Mouse (Mus musculus) urinary bladder, postnatal 10 days (tissue): ENCODE results near the gene Gm20388.

Source experiments
- DNase-seq: peaks from one replicate; pipeline ENCODE4 v3.0.0; 2022; ENCODE audit warnings: low spot score

The Gm20388 gene

DNA sequence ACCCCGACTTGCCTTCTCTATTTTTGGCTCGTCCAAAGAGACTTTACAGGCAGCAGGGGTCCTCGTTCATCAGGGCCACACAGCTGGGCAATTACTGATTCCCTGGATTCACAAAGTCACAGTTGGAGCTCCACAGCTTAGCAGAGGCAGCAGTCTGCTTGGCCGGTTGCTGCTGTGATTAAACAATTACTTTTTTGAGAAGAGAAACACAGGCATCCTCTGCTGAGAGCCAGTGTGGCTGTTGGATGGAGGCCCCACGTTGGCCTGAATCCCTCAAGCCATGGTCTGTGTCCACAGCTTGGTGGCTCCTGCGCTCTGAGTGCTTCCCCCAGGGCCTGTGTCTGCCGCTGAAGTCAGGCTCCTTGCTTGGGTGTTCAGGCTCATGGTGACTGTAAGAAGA, 2904.0 kb downstream of the Gm20388 start:
- no peak for DNase-seq

DNA sequence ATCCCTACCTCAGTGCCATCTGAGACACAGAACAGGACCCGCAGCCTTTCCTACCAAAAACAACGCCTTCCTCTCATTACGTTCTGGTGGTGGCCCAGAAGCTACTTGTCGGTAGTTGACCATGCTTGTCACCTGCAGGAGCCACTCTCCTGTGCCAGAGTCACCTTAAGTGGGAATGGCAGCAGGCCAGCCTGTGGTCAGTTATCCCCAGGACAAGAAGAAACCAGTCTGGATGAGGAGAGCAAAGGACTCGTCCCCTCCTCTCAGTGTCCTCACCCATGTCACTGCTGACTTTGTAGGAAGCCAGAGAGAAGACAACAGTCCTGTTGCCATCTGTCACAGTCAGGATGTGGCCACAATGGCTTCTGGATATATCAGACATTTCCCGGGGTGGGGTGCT, 2906.3 kb downstream of the Gm20388 start:
- DNase-seq, result no peak

DNA sequence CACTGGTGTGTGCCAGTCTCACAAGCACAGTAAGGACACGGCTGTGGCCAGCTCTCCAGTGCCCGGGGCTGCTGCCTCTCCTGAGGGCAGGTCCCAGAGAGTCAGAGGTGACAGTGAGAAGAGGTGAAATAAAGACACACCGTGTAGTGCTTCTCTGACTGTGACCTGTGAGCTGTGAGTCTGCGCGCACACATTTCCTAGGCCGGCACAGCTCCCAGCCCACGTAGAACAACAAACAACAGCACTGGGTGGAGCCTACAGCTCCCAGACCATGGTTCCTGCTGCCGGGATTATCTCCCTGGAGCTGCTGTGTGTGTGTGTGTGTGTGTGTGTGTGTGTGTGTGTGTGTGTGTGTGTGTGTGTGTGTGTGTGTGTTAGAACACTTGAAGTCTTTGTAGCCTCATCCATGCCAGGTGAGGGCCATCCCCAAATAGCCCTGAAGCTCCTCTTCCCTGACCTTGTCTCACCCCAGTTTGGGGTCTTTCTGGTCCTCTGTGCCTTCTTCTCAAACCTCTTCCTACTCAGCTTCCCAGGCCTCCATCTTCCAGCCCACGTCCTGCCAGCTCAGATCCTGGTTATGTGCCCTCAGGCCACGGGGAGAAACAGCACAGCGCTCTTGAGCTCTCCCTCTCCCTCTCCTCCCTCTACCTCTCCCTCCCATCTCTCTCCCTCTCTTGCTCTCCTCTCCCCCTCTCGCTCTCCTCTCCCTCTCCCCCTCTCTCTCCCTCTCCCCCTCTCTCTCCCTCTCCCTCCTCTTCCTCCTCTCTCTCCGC, 2907.3 kb downstream of the Gm20388 start:
- DNase-seq, result no peak

DNA sequence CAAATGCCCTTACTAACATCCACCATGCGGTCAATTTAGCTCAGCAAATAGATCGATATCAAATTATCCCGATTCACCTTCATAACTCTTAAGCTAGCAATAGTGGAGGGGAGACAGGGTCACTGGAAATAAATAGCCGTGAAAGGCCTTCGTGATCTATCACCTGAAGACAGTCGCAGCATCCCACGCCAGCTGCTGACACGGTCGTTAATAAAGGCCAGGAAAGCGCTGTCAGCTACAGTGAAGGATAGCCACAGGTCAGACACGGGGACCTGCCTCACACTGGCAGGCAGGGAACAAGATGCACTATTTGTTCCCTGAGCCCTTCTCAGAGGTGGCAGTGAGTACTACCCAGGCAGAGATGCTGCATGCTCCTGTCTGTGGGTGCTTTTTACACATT, 2909.1 kb downstream of the Gm20388 start:
- no peak for DNase-seq

DNA sequence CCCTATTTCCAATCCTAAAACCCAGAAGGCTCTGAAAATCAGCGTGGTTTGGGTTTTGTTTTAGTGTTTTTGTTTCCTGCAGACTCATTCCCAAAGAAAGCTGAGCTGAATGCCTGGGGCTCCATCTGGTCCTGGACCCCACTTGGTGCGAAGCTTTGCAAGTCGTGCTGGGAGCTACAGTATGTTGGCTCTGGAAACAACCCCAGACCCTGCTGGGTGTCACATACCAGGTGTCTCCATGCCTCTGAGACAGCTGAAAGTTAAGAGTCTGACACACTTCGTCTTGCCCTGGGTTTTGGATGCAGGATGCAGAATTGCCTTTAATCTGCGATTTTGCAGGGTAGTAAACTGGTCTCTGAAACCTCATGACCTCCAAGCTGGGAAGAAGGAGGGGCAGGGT, 2913.9 kb downstream of the Gm20388 start:
- DNase-seq, result no peak

DNA sequence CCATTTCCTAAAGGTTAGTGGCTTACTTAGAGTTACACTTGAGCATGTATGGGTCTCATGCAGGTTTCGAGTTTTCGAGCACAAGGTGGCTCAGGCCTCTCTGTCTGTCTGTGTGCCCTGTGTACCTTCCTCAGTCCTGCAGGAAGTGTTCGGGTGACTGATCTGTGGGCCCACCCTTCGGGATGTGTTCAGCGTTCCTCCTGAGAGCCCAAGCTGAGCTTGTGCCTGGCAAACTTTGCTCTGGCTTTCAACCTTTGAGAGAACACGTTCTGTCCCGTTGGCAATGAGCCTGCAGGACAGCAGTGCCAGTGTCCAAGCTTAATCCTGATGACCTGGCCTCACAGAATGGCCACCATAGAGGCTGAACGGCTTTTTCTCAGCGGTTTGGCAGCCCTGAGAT, 2914.3 kb downstream of the Gm20388 start:
- no peak for DNase-seq

DNA sequence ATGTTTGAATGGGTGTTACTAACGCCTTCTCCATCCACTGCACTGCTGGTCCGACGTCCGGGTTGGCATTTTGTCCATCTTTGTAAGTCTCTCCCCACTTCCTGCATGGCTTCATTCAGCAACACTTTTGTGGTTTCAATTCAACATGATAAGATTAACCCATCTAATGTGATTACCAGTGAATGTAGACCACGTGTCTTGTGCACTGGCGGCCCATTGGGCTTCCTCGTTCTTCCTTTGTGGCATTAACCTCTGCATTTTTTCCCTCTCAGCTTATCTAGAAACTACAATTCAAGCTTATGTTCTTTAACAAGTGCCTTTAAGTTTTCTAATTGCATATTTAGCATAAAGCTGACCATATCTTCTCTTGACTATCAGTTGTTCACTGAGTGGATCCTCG, 2914.8 kb downstream of the Gm20388 start:
- no peak for DNase-seq

DNA sequence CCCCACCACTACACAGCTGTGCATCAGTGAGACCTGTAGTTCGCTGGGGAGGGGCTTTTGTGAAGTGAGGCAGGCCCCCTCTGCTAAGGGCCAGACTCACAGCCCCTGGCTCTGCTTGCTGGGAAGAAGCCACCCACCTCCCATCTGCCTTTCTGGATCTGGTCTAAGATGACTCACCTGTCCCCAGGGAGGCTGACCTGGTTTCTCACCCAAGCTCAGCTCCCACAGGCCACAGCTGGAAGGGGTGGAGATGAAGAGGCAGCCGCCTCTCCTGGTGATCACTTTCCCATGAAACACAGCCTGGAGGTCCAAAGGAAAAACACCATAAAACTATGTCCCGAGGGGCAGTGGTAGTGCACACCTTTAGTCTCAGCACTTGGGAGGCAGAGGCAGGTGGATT, 2918.8 kb downstream of the Gm20388 start:
- no peak for DNase-seq

DNA sequence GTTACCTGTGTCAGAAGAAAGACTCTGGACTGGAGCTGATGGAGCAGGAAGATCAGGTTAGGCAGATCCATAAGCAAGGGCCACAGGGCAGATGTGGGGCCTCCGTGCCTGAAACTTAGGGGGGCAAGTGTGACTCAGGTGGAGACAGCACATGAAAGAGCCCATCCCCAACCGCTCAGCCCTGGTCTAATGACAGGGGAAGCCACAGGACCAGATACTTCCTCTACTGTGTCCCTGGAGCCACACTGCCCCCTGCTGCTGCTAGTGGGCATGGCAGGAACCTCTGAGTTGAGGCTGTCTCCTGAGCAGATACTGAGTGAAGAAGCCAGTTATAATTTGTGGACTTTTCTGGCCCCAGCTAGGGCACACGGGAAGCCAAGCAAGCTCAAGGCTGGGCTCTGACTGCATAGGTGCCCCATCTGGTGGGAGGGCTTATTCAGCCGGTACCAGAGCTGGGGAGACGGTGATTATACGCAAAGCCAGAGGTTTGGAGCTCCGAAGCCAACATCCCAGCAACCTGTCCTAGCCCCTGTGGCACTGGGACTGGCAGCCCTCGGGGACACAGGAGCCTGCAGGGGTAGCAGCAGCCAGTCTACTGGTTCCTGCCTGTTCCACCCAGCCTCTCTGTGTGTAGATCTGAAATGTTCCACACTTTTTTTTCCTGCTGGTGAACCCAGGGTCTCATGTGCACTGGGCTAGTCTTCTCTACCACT, 2919.9 kb downstream of the Gm20388 start:
- peak; percentile 74 for DNase-seq

DNA sequence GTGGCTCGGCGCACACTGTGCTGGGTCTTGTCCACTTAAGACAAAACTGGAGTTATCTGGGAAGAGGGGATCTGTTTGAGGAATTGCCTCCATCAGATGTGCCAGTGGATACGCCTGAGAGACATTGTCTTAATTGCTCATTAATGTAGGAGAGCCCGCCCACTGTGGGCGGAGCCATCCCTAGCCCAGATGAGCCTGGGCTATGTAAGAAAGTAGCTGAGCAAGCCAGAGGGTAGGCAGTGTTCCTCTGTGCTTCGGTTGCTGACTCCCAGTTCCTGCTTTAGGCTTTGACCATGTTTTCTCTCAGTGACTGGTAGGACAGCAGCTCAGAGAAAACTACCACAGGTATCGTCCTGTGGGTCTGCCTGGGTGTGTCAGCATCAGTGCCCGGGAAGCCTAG, 2923.8 kb downstream of the Gm20388 start:
- no peak for DNase-seq

DNA sequence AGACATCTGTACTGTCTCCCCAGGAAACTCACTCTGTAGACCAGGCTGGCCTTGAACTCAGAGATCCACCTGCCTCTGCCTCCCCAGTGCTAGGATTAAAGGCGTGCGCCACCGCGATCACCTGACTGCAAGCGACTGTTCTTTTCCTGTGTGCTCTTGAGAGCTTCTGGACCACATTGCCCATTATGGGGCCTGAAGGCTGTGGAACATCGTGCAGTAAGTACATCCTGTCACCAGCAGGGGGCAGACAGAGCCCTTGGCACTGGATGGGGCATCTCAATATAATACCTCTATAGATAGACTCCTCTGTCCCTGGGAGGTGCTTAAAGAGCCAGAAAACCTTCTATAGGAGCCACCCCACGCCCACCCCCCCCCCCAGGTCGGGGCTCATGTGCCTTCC, 2924.3 kb downstream of the Gm20388 start:
- DNase-seq, result peak; percentile 37

DNA sequence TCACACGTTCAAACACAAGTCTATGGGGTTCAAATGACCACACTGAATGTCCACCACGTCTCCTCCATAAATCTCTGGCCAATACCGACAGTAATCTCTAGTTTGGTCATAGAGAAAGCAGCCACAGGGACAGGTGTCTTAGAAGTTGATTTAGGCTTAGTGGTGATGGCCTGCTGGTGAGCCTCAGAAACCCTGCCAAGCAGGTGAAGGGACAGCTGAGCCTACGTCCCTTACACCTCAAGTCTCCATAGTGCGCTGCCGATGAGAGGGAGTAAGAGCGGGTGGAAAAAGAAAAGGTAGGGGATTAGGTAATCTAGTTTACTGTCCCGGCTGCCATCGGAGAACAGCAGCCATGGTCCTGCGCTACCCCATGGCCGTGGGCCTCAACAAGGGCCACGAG, 2925.6 kb downstream of the Gm20388 start:
- DNase-seq, result no peak

DNA sequence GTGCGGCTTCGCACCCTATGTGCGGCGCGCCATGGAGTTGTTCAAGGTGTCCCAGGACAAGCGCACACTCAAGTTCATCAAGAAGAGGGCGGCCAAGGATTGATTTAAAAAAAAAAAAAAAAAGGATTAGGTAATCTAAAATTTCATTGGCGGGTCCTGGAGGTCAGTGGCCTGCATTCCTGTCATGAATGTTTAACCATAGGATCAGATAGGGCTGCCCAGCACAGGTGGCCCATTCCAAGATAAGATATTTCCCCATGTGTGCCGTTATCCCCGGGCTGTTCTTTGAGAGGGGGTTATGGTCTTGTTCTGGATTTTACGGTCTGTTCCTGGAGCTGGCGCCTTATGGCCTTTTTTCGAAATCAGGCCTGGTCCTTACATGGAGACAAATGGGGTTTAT, 2926.1 kb downstream of the Gm20388 start:
- no peak for DNase-seq

DNA sequence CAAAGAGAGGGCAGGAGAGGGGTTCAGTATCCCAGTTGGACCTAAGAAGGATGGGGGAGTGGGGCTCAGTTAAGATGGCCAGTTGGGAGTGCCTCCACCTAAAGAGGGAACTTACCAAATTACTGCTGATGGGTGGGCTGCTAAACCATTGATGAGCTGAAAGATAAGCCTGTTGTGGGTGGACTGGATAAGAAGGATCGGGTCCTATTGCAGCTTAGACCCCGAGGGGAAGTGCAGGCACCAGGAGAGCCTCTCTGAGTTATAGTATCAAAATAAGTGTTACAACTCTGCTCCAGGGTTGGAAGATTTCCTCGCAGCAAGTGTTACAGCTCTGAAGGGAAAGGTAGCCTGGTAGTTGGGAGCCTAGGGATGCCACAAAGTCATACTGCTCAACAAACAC, 2933.5 kb downstream of the Gm20388 start:
- no peak for DNase-seq

DNA sequence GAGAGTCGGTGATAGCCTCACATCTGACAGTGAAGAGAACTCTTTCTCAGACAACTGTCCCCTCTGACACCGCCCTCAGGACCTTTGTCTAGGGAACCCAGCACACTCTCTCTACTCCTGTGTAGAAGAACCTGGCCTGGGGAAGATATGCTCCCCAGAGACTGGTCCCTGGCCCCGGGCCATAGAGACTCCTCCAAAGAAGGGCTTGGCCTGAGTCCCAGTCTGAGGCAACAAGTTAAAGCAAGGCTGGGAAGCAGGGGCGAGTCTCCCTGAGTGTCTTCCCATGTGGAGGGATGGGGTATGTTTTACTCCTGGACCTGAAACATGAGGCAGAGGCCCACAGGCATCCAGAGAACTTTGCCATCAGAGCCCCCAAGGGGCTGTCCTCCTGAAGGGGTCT, 2935.0 kb downstream of the Gm20388 start:
- no peak for DNase-seq

DNA sequence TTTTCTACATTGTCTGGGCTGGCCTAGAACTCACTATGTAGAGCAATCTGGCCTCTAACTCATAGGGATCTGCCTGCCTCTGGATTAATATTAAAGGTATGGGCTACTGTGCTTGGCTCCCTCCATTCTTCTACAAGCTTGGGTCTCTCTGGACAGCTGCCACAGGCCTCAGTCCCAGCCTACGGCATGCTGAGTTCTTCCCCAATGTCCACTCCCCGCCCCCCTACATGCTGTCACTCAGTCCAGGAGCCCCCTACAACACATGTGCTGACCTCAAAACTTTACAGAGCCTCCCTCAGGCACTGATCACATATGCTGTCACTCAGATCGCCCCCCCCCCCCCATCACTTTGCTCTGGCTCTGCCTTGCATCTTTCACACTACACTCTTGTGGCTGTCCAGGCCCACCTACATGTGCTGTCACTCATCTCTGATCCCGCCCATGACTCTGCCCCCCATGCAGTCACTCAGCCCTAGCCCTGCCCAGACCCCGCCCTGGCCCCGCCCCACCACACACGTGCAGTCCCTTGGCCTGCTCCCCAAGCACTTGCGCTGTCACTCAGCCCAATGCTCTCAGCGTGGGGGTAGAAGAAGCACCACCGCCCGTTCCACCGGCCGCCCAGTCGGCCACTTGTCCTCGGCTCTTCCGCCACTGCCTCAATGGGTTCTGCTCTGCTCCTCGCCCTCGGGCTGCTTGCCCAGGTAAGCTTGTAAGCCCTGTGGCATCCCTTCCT, 2937.4 kb downstream of the Gm20388 start, which contains the start of gene Cdh15:
Gene Cdh15 (plus strand): TSS at position 138 of the 733 bp plus-strand sequence.
- DNase-seq, result no peak

DNA sequence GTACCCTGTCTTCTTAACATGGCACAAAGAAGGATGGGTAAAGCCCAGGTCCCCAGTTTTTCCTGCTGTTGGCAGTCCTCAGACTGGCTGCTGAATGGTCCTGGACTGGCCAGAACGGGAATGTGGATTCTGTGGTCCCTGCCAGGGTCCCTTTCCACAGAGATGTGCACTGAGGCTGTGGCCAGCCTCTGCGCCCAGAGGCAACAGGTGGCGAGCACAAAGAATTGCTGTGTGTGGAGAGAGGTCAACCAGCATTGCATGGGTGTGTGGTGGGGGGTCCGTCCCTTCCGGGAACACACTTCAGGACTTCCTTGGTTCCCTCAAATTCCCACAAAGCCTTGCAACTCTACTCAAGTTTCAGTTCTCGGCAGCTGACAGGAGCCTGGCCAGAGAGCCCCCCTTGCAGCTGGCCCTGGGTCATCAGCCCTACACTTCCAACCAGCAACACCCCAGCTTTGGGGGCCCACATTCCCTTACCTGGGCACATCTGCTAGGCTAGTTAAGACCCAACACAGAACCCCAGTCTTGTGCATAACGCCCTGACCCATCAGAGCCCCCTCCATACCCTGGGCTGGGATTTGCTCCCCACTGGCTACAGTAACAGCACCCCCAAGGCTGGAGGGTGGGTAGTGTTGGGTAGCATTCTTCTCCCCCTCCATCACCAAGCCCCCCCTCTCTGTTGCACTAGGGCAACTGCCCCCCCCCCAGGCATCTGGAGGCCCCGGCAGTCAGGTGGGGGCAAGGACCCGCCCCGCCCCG, 2938.7 kb downstream of the Gm20388 start:
- no peak for DNase-seq

DNA sequence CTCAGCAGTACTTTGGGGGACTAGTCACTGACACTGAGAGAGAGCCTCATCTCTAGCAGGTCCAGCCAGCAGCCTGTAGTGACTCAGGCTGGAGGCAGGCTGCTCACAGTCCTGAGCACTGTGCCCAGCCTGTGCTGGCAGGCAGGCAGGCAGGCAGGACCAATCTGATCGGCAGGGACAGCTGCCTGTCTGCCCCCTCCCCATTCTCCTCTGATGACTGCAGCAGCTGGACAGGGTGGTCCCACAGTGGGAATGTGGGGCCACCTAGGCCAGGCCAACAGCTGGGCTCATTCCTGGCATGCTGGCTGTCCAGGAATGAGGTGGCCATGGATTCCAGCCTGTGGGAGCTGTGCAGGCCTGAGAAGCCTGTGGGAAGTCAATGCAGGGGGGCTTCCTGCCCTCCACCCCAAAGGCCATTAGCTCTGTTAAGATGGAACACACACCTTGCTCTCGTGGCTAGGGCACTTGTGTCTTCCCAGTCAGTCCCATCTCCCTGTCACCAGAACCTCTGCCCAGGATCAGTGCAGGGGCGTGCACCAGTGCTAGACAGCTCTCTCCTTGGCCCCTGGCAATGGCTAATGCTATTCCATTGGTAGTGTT, 2940.1 kb downstream of the Gm20388 start:
- DNase-seq, result no peak

DNA sequence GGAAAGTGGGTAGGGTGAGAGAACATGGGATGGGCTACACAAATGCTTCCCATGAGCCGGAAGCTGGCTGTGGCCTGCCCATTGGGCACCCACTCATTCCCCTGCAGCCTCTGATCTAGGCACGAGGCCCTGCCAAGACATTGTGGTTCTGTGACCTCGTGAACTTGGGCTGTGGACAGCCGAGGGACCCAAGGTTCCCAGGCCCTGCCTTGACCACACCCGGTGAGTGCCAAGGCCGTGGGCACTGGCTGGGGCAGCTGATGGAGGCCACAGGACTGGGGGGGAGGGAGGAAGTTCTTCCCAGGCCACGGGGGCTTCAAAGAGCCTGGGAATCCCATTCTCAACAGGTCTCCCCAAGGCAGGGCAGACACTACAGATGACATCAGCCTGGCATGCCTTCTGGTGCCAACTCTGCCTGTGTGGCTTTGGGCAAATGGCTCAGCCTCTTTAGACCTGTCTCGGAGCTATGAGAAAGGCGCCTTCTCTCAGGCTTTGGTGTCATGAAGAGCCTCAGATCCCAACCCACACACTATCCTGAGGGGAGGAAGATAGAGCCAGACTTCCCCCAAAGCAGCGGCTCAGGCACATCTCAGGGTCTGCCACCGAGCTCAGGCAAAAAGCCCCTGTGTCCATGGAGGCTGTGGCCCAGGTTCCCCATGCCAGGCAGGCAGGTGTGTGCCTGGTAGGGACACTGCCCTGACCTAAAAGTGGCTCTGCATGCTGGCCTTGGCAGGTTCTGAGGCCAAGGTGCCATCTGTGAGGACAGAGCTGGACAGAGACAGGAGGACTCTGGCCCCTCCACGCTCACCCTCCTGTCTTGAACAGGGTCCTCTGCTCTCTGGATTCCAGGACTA, 2941.3 kb downstream of the Gm20388 start:
- no peak for DNase-seq

DNA sequence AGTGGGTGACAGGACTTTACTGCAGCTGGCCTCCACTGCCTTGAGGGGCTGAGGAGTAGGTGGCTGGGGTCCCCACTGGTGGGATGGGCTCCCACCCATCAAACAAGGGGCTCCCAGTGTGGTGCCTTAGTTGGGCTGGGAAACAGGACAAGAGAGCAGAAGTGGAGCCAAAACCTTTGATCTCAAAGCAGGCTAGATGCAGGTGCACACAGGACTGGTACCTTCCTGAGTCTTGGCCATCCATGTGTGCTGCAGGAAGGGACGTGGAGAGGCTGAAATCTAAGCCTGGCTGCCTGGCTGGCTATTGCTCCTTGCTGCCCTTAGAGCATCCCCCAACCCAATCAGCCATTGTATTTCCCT, 2941.9 kb downstream of the Gm20388 start:
- DNase-seq, result no peak

DNA sequence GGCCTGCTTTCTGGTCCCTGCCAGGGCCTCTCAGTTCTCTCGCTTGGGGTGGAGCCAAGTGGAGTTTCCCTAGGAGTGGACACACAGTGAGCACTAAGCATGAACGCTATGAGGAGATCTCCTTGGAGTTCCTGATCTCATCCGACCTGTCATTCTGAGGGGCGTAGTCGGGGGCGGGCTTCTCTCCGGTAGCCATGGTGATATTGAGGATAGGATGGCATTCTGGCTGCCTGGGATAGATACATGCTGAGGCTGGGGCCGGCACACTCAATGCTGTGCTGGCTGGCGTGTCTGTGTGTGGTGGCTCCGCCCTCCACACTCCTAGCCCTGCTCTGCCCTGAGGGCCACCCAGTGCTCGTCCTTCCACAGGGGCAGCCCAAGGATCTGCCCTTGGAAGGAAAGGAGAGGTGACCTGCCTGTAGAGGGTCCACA, 2942.7 kb downstream of the Gm20388 start:
- DNase-seq, result no peak
